Mouse (Mus musculus): ENCODE measurements around the gene Tspan12. TPM values are rescaled to one million over a fixed set of nuclear protein-coding genes. Genes with fewer than 3 reads are reported as not detected.
"Not testable (repeated sequence)": the region's sequence is repeated elsewhere in the genome, so short reads cannot be mapped to it uniquely, and the experiment has no call there.

Tspan12 gene
- 8.2 TPM for polyA plus RNA-seq (2012; fragmentation: generic; extraction: Trizol)
- long read RNA-seq, experiment 1, partial matches to known transcripts, result 125 of 151 reads
- long read RNA-seq, experiment 1, other reads (novel, unspliced or antisense), result 21 of 151 reads
- long read RNA-seq, experiment 2, transcript Tspan12-201 (9 exons, 2,490 nt), result major isoform, 6 of 111 reads
- long read RNA-seq, experiment 2, partial matches to known transcripts, result 96 of 111 reads
- long read RNA-seq, experiment 2, other reads (novel, unspliced or antisense), result 7 of 111 reads

DNA sequence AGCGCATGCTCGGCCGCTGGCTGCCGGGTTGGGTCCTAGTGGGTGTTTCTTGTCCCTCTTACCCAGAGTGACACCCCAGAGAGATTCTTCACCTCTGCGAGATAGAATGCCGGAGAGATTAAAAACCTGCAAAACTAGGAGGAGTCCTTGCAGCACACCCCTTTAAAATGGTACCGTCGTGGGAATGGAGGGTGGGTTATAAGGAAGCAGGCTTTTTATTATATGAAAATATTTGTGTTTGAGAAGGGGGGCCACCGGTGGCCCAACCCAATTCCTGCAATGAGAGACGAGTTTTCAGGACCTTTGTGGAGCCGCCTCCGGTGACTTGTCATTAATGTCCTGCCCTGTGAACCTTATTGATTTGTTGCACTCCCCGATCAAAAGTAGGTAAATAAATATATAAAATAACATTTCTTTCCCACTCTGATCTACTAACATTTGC is at the start of gene Tspan12:
Gene Tspan12 (minus strand): TSS at position 172 of the 442 bp plus-strand sequence.
- H3ac ChIP-seq (ENCODE audit: control insufficient read depth, insufficient read length, low read depth), result peak within 1 kb of the TSS; percentile 79
- peak within 1 kb of the TSS; percentile 53 for H3K4me3 ChIP-seq (ENCODE audit: insufficient read depth, poor library complexity, severe bottlenecking)
- no peaks in the 10 kb centered on the region for H3K27me3 ChIP-seq (ENCODE audit: control insufficient read depth, insufficient read depth, insufficient read length)
- H3K36me3 ChIP-seq (ENCODE audit: control insufficient read depth, insufficient read depth), result peaks cover 8% of the 10 kb centered on the region
- peaks cover 9% of the 10 kb centered on the region for H3K79me2 ChIP-seq (ENCODE audit: control insufficient read depth, insufficient read depth)
- TF ChIP-seq USF1 (IDR thresholded peaks at IDR 0.05; ENCODE audit: low read depth) (no peak), MYOD1 (IDR thresholded peaks at IDR 0.05; ENCODE audit: control insufficient read depth, insufficient read length, low read depth) (no peak), CTCF (IDR thresholded peaks at IDR 0.05; ENCODE audit: control insufficient read depth, insufficient read depth, insufficient read length) (no peak), FOSL1 (IDR thresholded peaks at IDR 0.05; ENCODE audit: insufficient read depth, low read length, poor library complexity, severe bottlenecking) (no peak), MYOG (IDR thresholded peaks at IDR 0.05; ENCODE audit: control insufficient read depth, extremely low read depth, insufficient read length) (no peak), MAX (IDR thresholded peaks at IDR 0.05) (no peak), CEBPB (IDR thresholded peaks at IDR 0.05; ENCODE audit: low read depth) (no peak)
- no peaks in the 10 kb centered on the region for H3K79me3 ChIP-seq (ENCODE audit: low read depth)

DNA sequence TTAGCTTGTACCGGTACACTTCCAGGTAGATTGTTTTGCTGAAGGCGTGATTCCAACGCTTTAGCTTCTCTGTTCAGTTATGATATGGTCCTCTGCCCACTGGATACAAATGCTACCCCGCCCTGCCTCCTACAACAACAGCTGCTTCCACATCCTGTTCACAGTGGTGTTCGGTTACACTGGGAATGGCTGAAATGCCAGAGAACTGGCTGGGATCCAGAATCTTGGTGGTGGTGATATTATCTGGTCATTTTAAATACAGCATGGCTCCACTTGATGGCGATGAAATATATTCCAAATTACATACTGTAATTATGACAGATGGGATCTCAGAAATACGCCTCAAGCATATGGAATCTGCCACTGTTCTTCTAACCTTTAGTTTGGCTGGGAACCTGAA is 42.1 kb upstream of the Tspan12 start:
- Histone ChIP-seq H3K79me2 (ENCODE audit: control insufficient read depth, insufficient read depth) (no peaks in the 10 kb centered on the region), H3K36me3 (ENCODE audit: control insufficient read depth, insufficient read depth) (no peaks in the 10 kb centered on the region), H3ac (ENCODE audit: control insufficient read depth, insufficient read length, low read depth) (no peak overlapping the region), H3K27me3 (ENCODE audit: control insufficient read depth, insufficient read depth, insufficient read length) (no peaks in the 10 kb centered on the region), H3K79me3 (ENCODE audit: low read depth) (no peaks in the 10 kb centered on the region), H3K4me3 (ENCODE audit: insufficient read depth, poor library complexity, severe bottlenecking) (no peak overlapping the region)
- no peak for TF ChIP-seq USF1 (IDR thresholded peaks at IDR 0.05; ENCODE audit: low read depth)
- TF ChIP-seq MAX (IDR thresholded peaks at IDR 0.05), result no peak
- no peak for TF ChIP-seq FOSL1 (IDR thresholded peaks at IDR 0.05; ENCODE audit: insufficient read depth, low read length, poor library complexity, severe bottlenecking)
- TF ChIP-seq CTCF (IDR thresholded peaks at IDR 0.05; ENCODE audit: control insufficient read depth, insufficient read depth, insufficient read length), result no peak
- TF ChIP-seq MYOG (IDR thresholded peaks at IDR 0.05; ENCODE audit: control insufficient read depth, extremely low read depth, insufficient read length), result no peak
- TF ChIP-seq MYOD1 (IDR thresholded peaks at IDR 0.05; ENCODE audit: control insufficient read depth, insufficient read length, low read depth), result peak; percentile 97

DNA sequence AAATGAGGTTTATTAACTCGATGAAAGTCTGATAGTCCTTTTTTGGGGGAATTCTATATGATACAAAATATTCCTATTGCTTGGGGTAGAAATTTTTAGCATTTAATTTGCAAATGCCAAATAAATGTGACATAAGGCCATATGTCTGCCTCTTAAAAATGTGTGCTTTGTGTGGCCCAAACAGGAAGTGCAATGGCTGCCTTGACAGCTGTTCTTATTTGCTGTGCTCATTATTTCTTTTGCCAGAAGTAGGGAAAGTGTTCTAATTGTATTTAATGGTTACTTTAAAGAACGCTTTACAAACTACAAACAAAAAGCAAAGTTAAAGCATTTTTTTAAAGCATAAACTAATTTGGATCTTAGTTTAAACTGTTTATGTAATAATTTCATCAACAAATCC is 36.8 kb upstream of the Tspan12 start:
- H3K36me3 ChIP-seq (ENCODE audit: control insufficient read depth, insufficient read depth), result no peaks in the 10 kb centered on the region
- no peaks in the 10 kb centered on the region for H3K79me3 ChIP-seq (ENCODE audit: low read depth)
- TF ChIP-seq USF1 (IDR thresholded peaks at IDR 0.05; ENCODE audit: low read depth), result no peak
- TF ChIP-seq CTCF (IDR thresholded peaks at IDR 0.05; ENCODE audit: control insufficient read depth, insufficient read depth, insufficient read length), result no peak
- no peak for TF ChIP-seq MYOG (IDR thresholded peaks at IDR 0.05; ENCODE audit: control insufficient read depth, extremely low read depth, insufficient read length)
- TF ChIP-seq FOSL1 (IDR thresholded peaks at IDR 0.05; ENCODE audit: insufficient read depth, low read length, poor library complexity, severe bottlenecking), result no peak
- no peak for TF ChIP-seq MYOD1 (IDR thresholded peaks at IDR 0.05; ENCODE audit: control insufficient read depth, insufficient read length, low read depth)
- TF ChIP-seq CEBPB (IDR thresholded peaks at IDR 0.05; ENCODE audit: low read depth), result no peak
- no peak for TF ChIP-seq MAX (IDR thresholded peaks at IDR 0.05)

DNA sequence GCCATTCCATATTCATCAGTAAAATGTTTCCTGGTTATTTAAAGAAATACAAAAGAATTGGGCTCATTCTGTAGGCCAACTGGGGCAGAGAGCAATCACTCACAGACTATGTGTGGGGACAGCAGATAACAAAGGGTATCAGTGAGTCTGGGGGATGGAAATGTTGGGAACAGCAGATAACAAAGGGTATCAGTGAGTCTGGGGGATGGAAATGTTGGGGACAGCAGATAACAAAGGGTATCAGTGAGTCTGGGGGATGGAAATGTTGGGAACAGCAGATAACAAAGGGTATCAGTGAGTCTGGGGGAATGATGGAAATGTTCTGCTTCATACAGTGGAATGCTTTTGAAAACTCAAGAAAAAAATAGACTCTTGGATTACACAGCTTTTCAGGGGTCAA is 35.7 kb upstream of the Tspan12 start:
- not testable (repeated sequence) for H3K36me3 ChIP-seq (ENCODE audit: control insufficient read depth, insufficient read depth); H3K79me2 ChIP-seq (ENCODE audit: control insufficient read depth, insufficient read depth); H3ac ChIP-seq (ENCODE audit: control insufficient read depth, insufficient read length, low read depth); H3K27me3 ChIP-seq (ENCODE audit: control insufficient read depth, insufficient read depth, insufficient read length); H3K4me3 ChIP-seq (ENCODE audit: insufficient read depth, poor library complexity, severe bottlenecking); H3K79me3 ChIP-seq (ENCODE audit: low read depth)

More for the DNA sequence above, 36.8 kb upstream of the Tspan12 start:
- Histone ChIP-seq H3K4me3 (ENCODE audit: insufficient read depth, poor library complexity, severe bottlenecking) (no peak overlapping the region), H3K79me2 (ENCODE audit: control insufficient read depth, insufficient read depth) (no peaks in the 10 kb centered on the region), H3K27me3 (ENCODE audit: control insufficient read depth, insufficient read depth, insufficient read length) (no peaks in the 10 kb centered on the region), H3ac (ENCODE audit: control insufficient read depth, insufficient read length, low read depth) (no peak overlapping the region)

DNA sequence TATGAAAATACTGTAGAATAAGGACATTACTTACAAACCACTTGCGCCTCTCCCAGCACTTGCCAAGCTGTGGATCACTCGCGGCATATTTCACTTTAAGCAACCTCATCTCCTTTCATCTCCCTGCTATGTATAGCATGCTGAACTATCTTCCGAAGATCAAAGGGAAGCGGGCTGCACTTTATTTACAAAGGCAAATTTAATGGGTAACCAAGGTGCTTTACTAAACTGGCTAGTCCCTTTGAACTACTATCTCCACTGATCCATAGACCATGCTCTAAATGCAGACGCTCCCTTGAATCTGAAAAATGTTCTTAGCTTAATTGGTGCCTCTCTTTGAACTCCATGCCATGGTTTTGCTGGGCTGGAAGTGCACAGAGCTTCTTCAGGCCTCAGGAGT is 27.2 kb upstream of the Tspan12 start:
- Histone ChIP-seq H3K79me2 (ENCODE audit: control insufficient read depth, insufficient read depth) (no peaks in the 10 kb centered on the region), H3K36me3 (ENCODE audit: control insufficient read depth, insufficient read depth) (no peaks in the 10 kb centered on the region), H3K79me3 (ENCODE audit: low read depth) (no peaks in the 10 kb centered on the region), H3ac (ENCODE audit: control insufficient read depth, insufficient read length, low read depth) (no peak overlapping the region), H3K4me3 (ENCODE audit: insufficient read depth, poor library complexity, severe bottlenecking) (no peak overlapping the region), H3K27me3 (ENCODE audit: control insufficient read depth, insufficient read depth, insufficient read length) (no peaks in the 10 kb centered on the region)
- TF ChIP-seq USF1 (IDR thresholded peaks at IDR 0.05; ENCODE audit: low read depth) (no peak), MYOD1 (IDR thresholded peaks at IDR 0.05; ENCODE audit: control insufficient read depth, insufficient read length, low read depth) (no peak), CTCF (IDR thresholded peaks at IDR 0.05; ENCODE audit: control insufficient read depth, insufficient read depth, insufficient read length) (no peak), FOSL1 (IDR thresholded peaks at IDR 0.05; ENCODE audit: insufficient read depth, low read length, poor library complexity, severe bottlenecking) (no peak), MYOG (IDR thresholded peaks at IDR 0.05; ENCODE audit: control insufficient read depth, extremely low read depth, insufficient read length) (no peak), MAX (IDR thresholded peaks at IDR 0.05) (no peak), CEBPB (IDR thresholded peaks at IDR 0.05; ENCODE audit: low read depth) (no peak)

DNA sequence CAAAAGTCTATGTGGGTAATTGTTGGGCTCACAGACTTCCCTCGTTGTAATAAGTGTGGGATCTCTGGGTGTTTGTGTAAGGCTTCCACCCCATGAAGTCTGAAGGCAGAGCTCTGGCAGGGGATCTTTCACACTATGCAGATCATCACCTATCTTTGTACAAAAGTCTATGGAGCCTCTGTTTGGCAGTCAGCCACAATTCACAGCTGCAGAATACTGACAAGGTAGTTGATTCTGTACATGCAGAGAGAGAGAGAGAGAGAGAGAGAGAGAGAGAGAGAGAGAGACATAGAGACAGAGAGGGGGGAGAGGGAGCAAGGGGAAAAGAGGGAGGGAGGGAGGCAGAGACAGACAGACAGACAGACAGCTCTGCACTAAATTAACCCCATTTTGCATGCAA is 15.0 kb upstream of the Tspan12 start:
- Histone ChIP-seq H3K79me2 (ENCODE audit: control insufficient read depth, insufficient read depth) (no peaks in the 10 kb centered on the region), H3K79me3 (ENCODE audit: low read depth) (no peaks in the 10 kb centered on the region), H3K4me3 (ENCODE audit: insufficient read depth, poor library complexity, severe bottlenecking) (no peak overlapping the region), H3ac (ENCODE audit: control insufficient read depth, insufficient read length, low read depth) (no peak overlapping the region), H3K27me3 (ENCODE audit: control insufficient read depth, insufficient read depth, insufficient read length) (peaks cover 4% of the 10 kb centered on the region), H3K36me3 (ENCODE audit: control insufficient read depth, insufficient read depth) (no peaks in the 10 kb centered on the region)
- TF ChIP-seq CEBPB (IDR thresholded peaks at IDR 0.05; ENCODE audit: low read depth) (no peak), MYOD1 (IDR thresholded peaks at IDR 0.05; ENCODE audit: control insufficient read depth, insufficient read length, low read depth) (no peak), MYOG (IDR thresholded peaks at IDR 0.05; ENCODE audit: control insufficient read depth, extremely low read depth, insufficient read length) (no peak), CTCF (IDR thresholded peaks at IDR 0.05; ENCODE audit: control insufficient read depth, insufficient read depth, insufficient read length) (no peak), USF1 (IDR thresholded peaks at IDR 0.05; ENCODE audit: low read depth) (no peak), MAX (IDR thresholded peaks at IDR 0.05) (no peak), FOSL1 (IDR thresholded peaks at IDR 0.05; ENCODE audit: insufficient read depth, low read length, poor library complexity, severe bottlenecking) (no peak)

Measured in C2C12 (cell line).